Mouse (Mus musculus) heart, embryonic 12.5 days (tissue): Measurements from ENCODE around the gene Gtpbp1. TPM values are rescaled to one million over a fixed set of nuclear protein-coding genes. Genes with fewer than 3 reads are reported as not detected.
A peak's percentile ranks its signal among the peaks of the same experiment; 100 is the strongest.
"Not testable (repeated sequence)": the region's sequence is repeated elsewhere in the genome, so short reads cannot be mapped to it uniquely, and the experiment has no call there.

Source experiments
- ATAC-seq: fragments of 200-750 bp; cut with Nextera tagmentation; 2 replicates; pipeline ENCODE4 v1.8.0; 2017; ENCODE audit warnings: moderate TSS enrichment, moderate library complexity; ENCODE audit not compliant: insufficient number of reproducible peaks, low FRiP score
- H3K27ac ChIP-seq: fragments of 300-500 bp; sonication (generic); 2 replicates; pipeline ENCODE4 v1.5.1; 2016; ENCODE audit warnings: mild to moderate bottlenecking, moderate library complexity; ENCODE audit not compliant: poor library complexity, severe bottlenecking
- H3K27me3 ChIP-seq: fragments of 300-500 bp; sonication (generic); replicated peaks from 2 replicates; pipeline ENCODE4 v1.6.1; 2016; ENCODE audit warnings: mild to moderate bottlenecking, moderate library complexity
- H3K36me3 ChIP-seq: fragments of 300-500 bp; sonication (generic); 2 replicates; pipeline ENCODE4 v1.6.1; 2016; ENCODE audit warnings: mild to moderate bottlenecking, moderate library complexity
- H3K4me1 ChIP-seq: fragments of 300-500 bp; sonication (generic); replicated peaks from 2 replicates; pipeline ENCODE4 v1.6.1; 2016; ENCODE audit warnings: mild to moderate bottlenecking
- H3K4me2 ChIP-seq: fragments of 300-500 bp; sonication (generic); 2 replicates; pipeline ENCODE4 v1.6.1; 2016; ENCODE audit warnings: mild to moderate bottlenecking, moderate library complexity
- H3K4me3 ChIP-seq: fragments of 300-500 bp; sonication (generic); 2 replicates; pipeline ENCODE4 v1.5.1; 2016; ENCODE audit warnings: mild to moderate bottlenecking
- H3K9ac ChIP-seq: fragments of 300-500 bp; sonication (generic); 2 replicates; pipeline ENCODE4 v1.6.1; 2016; ENCODE audit warnings: mild to moderate bottlenecking, moderate library complexity
- H3K9me3 ChIP-seq: fragments of 300-500 bp; sonication (generic); replicated peaks from 2 replicates; pipeline ENCODE4 v1.6.1; 2016; ENCODE audit warnings: mild to moderate bottlenecking, moderate library complexity
- WGBS: fragments of 180-500 bp; shearing (Covaris S2); methylation state at CpG from one replicate; pipeline ENCODE4 v1.1.7; 2016; 5-methylcytosine and 5-hydroxymethylcytosine counted together
- polyA plus RNA-seq: library from polyadenylated mRNA; unstranded; fragments of >200 nt; fragmentation: Nextera tagmentation; extraction: Ambion mirVana; gene quantifications from 2 replicates; pipeline ENCODE4 v1.2.1, GENCODE M21; 2016

Gene Gtpbp1
- polyA plus RNA-seq, 1 experiment from 2014 or later, result 32.8 TPM

GRCm38 (mm10) chr15:79664666-79665065 lies 26.0 kb upstream of the Gtpbp1 start:
- no peak overlapping the region for H3K4me3 ChIP-seq
- 87% methylated on average over 8 of the region's 8 CpGs for WGBS
- H3K4me1 ChIP-seq, result peaks cover 20% of the 10 kb centered on the region
- peaks cover 4% of the 10 kb centered on the region for H3K9me3 ChIP-seq
- no peak overlapping the region for H3K9ac ChIP-seq
- H3K27ac ChIP-seq, result no peak overlapping the region
- peaks cover 43% of the 10 kb centered on the region for H3K36me3 ChIP-seq
- no peak for ATAC-seq
- no peak overlapping the region for H3K4me2 ChIP-seq
- no peaks in the 10 kb centered on the region for H3K27me3 ChIP-seq

GRCm38 (mm10) chr15:79669195-79669594 lies 21.4 kb upstream of the Gtpbp1 start:
- Histone ChIP-seq H3K9me3 (no peaks in the 10 kb centered on the region), H3K27me3 (no peaks in the 10 kb centered on the region), H3K9ac (0 out of 2 replicates have a peak overlapping the region, but pooled peaks have one; percentile 30), H3K4me3 (no peak overlapping the region), H3K4me1 (peaks cover 23% of the 10 kb centered on the region), H3K36me3 (peaks cover 43% of the 10 kb centered on the region), H3K4me2 (no peak overlapping the region), H3K27ac (0 out of 2 replicates have a peak overlapping the region, but pooled peaks have one; percentile 6)
- WGBS, result 67% methylated on average over 10 of the region's 10 CpGs
- ATAC-seq, result no peak

GRCm38 (mm10) chr15:79670249-79670971 lies 20.2 kb upstream of the Gtpbp1 start, which contains the start of gene Tomm22:
Gene Tomm22 (plus strand): TSS chr15:79670861.
- Histone ChIP-seq H3K27me3 (no peaks in the 10 kb centered on the region), H3K9me3 (no peaks in the 10 kb centered on the region), H3K4me3 (peak within 1 kb of the TSS; percentile 96), H3K4me1 (peaks cover 23% of the 10 kb centered on the region), H3K36me3 (peaks cover 54% of the 10 kb centered on the region), H3K27ac (peak within 1 kb of the TSS; percentile 66; the same call in 1 of the 2 replicates), H3K9ac (peak within 1 kb of the TSS; percentile 93), H3K4me2 (peak within 1 kb of the TSS; percentile 79)
- WGBS, result 16% methylated on average over 33 of the region's 33 CpGs
- ATAC-seq, result peak; percentile 95

GRCm38 (mm10) chr15:79670972-79671299 lies 19.7 kb upstream of the Gtpbp1 start:
- peaks cover 54% of the 10 kb centered on the region for H3K36me3 ChIP-seq
- H3K9me3 ChIP-seq, result no peaks in the 10 kb centered on the region
- peaks cover 19% of the 10 kb centered on the region for H3K4me1 ChIP-seq
- under 1% methylated on average over 37 of the region's 37 CpGs for WGBS
- peak overlapping the region; percentile 96 for H3K4me3 ChIP-seq
- H3K27me3 ChIP-seq, result no peaks in the 10 kb centered on the region
- peak overlapping the region; percentile 79 for H3K4me2 ChIP-seq
- H3K27ac ChIP-seq, result peak overlapping the region; percentile 66; the same call in 1 of the 2 replicates
- peak; percentile 66 for ATAC-seq
- peak overlapping the region; percentile 93 for H3K9ac ChIP-seq

- 82% methylated on average over 11 of the region's 11 CpGs for WGBS
- H3K27ac ChIP-seq, H3K27me3 ChIP-seq, ATAC-seq, H3K9me3 ChIP-seq: not testable (repeated sequence)
- H3K36me3 ChIP-seq, result peaks cover 56% of the 10 kb centered on the region
- peak overlapping the region; percentile 79 for H3K4me2 ChIP-seq
- peaks cover 11% of the 10 kb centered on the region for H3K4me1 ChIP-seq
- peak overlapping the region; percentile 93; the same call in 1 of the 2 replicates for H3K9ac ChIP-seq
- H3K4me3 ChIP-seq, result peak overlapping the region; percentile 96
Measured at GRCm38 (mm10) chr15:79671828-79672348, 18.8 kb upstream of the Gtpbp1 start.

- H3K4me2 ChIP-seq, result no peak overlapping the region
- 90% methylated on average over 2 of the region's 2 CpGs for WGBS
- H3K9ac ChIP-seq, result no peak overlapping the region
- H3K9me3 ChIP-seq, result no peaks in the 10 kb centered on the region
- no peaks in the 10 kb centered on the region for H3K27me3 ChIP-seq
- peaks cover 24% of the 10 kb centered on the region for H3K4me1 ChIP-seq
- no peak for ATAC-seq
- no peak overlapping the region for H3K4me3 ChIP-seq
- H3K27ac ChIP-seq, result no peak overlapping the region
- H3K36me3 ChIP-seq, result peaks cover 52% of the 10 kb centered on the region
Measured at GRCm38 (mm10) chr15:79677936-79678335, 12.7 kb upstream of the Gtpbp1 start.

- no peaks in the 10 kb centered on the region for H3K9me3 ChIP-seq
- peak overlapping the region; percentile 42; the same call in 1 of the 2 replicates for H3K9ac ChIP-seq
- peak overlapping the region; percentile 95 for H3K4me2 ChIP-seq
- peaks cover 60% of the 10 kb centered on the region for H3K4me1 ChIP-seq
- 78% methylated on average over 4 of the region's 4 CpGs for WGBS
- no peak overlapping the region for H3K4me3 ChIP-seq
- no peaks in the 10 kb centered on the region for H3K27me3 ChIP-seq
- peak overlapping the region; percentile 63 for H3K27ac ChIP-seq
- peak; percentile 63; the same call in 1 of the 2 replicates for ATAC-seq
- H3K36me3 ChIP-seq, result peaks cover 12% of the 10 kb centered on the region; the same call in 1 of the 2 replicates
Measured at GRCm38 (mm10) chr15:79681973-79682372, 8.7 kb upstream of the Gtpbp1 start.

GRCm38 (mm10) chr15:79683146-79683545 lies 7.5 kb upstream of the Gtpbp1 start:
- 69% methylated on average over 6 of the region's 6 CpGs for WGBS
- ATAC-seq, result no peak
- H3K9me3 ChIP-seq, result no peaks in the 10 kb centered on the region
- H3K27ac ChIP-seq, result peak overlapping the region; percentile 63; the same call in 1 of the 2 replicates
- peak overlapping the region; percentile 91 for H3K4me3 ChIP-seq
- peak overlapping the region; percentile 95 for H3K4me2 ChIP-seq
- peaks cover 60% of the 10 kb centered on the region for H3K4me1 ChIP-seq
- peak overlapping the region; percentile 61 for H3K9ac ChIP-seq
- H3K27me3 ChIP-seq, result no peaks in the 10 kb centered on the region
- H3K36me3 ChIP-seq, result peaks cover 5% of the 10 kb centered on the region; the same call in 1 of the 2 replicates

GRCm38 (mm10) chr15:79683707-79684465 lies 6.8 kb upstream of the Gtpbp1 start:
- Histone ChIP-seq H3K9me3 (no peaks in the 10 kb centered on the region), H3K27me3 (no peaks in the 10 kb centered on the region), H3K4me3 (peak overlapping the region; percentile 91), H3K4me1 (peaks cover 60% of the 10 kb centered on the region), H3K36me3 (peaks cover 5% of the 10 kb centered on the region; the same call in 1 of the 2 replicates), H3K27ac (peak overlapping the region; percentile 75), H3K4me2 (peak overlapping the region; percentile 95), H3K9ac (peak overlapping the region; percentile 64)
- no peak for ATAC-seq
- WGBS, result 44% methylated on average over 19 of the region's 19 CpGs

- WGBS, result 73% methylated on average over 6 of the region's 6 CpGs
- Histone ChIP-seq H3K4me2 (peak overlapping the region; percentile 95), H3K9ac (peak overlapping the region; percentile 97), H3K27ac (peak overlapping the region; percentile 75; the same call in 1 of the 2 replicates), H3K36me3 (peaks cover 2% of the 10 kb centered on the region; the same call in 1 of the 2 replicates), H3K4me3 (peak overlapping the region; percentile 91), H3K27me3 (no peaks in the 10 kb centered on the region), H3K9me3 (no peaks in the 10 kb centered on the region), H3K4me1 (peaks cover 63% of the 10 kb centered on the region)
- no peak for ATAC-seq
Measured at GRCm38 (mm10) chr15:79684616-79685015, 6.0 kb upstream of the Gtpbp1 start.
